Comparison of ENCODE assay signal across 7 mouse cellular contexts in genomic region chr17:74526806-74527653, GRCm38 (mm10). TPM values are rescaled to one million over a fixed set of nuclear protein-coding genes. Genes with fewer than 3 reads are reported as not detected.
A peak's percentile ranks its signal among the peaks of the same experiment; 100 is the strongest.
DNase-seq lines count a peak whose midpoint lies in the region; ATAC-seq and TF ChIP-seq lines count a peak whose summit lies in the region.

No protein-coding gene starts in this region.

- DNase-seq in spleen, adult 2 months (ENCODE audit: low read depth in 1 of 2, low spot score in 2 of 2): no peak
- DNase-seq in spleen, adult 12 weeks (ENCODE audit: low spot score): no peak
- DNase-seq in cerebellum, adult 11-12 months: peak; percentile 34
- peak; percentile 44 for DNase-seq in lung, postnatal 0 days (ENCODE audit: low spot score)
- peak; percentile 8 for DNase-seq in thymus, postnatal 25 days
- no peak for DNase-seq in adipocyte (ENCODE audit: low spot score)

- H3K36me3 ChIP-seq in spleen, adult 2 months (ENCODE audit: control insufficient read depth, insufficient read depth, low read length): no peaks in the 10 kb centered on the region
- no peaks in the 10 kb centered on the region for H3K36me3 ChIP-seq in heart, embryonic 14.5 days (ENCODE audit: control insufficient read depth, insufficient read depth, low read length)
- H3K36me3 ChIP-seq in lung, postnatal 0 days (ENCODE audit: insufficient read depth, low read length): no peaks in the 10 kb centered on the region

- 78% methylated on average over 9 of the region's 9 CpGs for WGBS in spleen, adult 2 months
- 86% methylated on average over 9 of the region's 9 CpGs for WGBS in heart, embryonic 14.5 days
- 80% methylated on average over 9 of the region's 9 CpGs for WGBS in lung, postnatal 0 days

- H3K4me2 ChIP-seq in heart, embryonic 14.5 days (ENCODE audit: low read length): peak overlapping the region; percentile 65
- peak overlapping the region; percentile 57 for H3K4me2 ChIP-seq in lung, postnatal 0 days (replicated peaks; ENCODE audit: low read depth, low read length)

- no peaks in the 10 kb centered on the region for H3K9me3 ChIP-seq in heart, embryonic 14.5 days (ENCODE audit: control insufficient read depth, low read length)
- no peaks in the 10 kb centered on the region for H3K9me3 ChIP-seq in lung, postnatal 0 days (ENCODE audit: low read length)

- H3K4me1 ChIP-seq in spleen, adult 2 months (ENCODE audit: control insufficient read depth, insufficient read depth, insufficient read length): peaks cover 5% of the 10 kb centered on the region
- peaks cover 0 to 25% of the 10 kb centered on the region in 2 experiments; a peak in 2 of 4 replicates for H3K4me1 ChIP-seq in heart, embryonic 14.5 days (ENCODE audit: control insufficient read depth in 2 of 2, insufficient read depth in 2 of 2, low read length in 2 of 2)
- peaks cover 9% of the 10 kb centered on the region; the same call in 1 of the 2 replicates for H3K4me1 ChIP-seq in lung, postnatal 0 days (ENCODE audit: insufficient read depth, low read depth, low read length)

- peak overlapping the region; percentile 91; the same call in 1 of the 2 replicates for H3K27ac ChIP-seq in spleen, adult 2 months (ENCODE audit: insufficient read depth, low read length)
- H3K27ac ChIP-seq in heart, embryonic 14.5 days (replicated peaks in 1 of 2; ENCODE audit: control insufficient read depth in 1 of 2, insufficient read depth in 1 of 2, low read depth in 2 of 2, low read length in 2 of 2): peak overlapping the region; percentile 98
- H3K27ac ChIP-seq in lung, postnatal 0 days (ENCODE audit: low read length): peak overlapping the region; percentile 95

- peak overlapping the region; percentile 75 for H3K4me3 ChIP-seq in spleen, adult 2 months (ENCODE audit: extremely low read depth, insufficient read depth, insufficient read length)
- peak overlapping the region in 1 of 2 experiments; percentile 43; a peak in 3 of 4 replicates for H3K4me3 ChIP-seq in heart, embryonic 14.5 days (ENCODE audit: control insufficient read depth in 1 of 2, insufficient read depth in 1 of 2, low read depth in 1 of 2, low read length in 2 of 2)
- peak overlapping the region; percentile 33 for H3K4me3 ChIP-seq in lung, postnatal 0 days (ENCODE audit: low read depth, low read length)

- TF ChIP-seq POLR2A in spleen, adult 2 months (IDR thresholded peaks at IDR 0.05; ENCODE audit: low read depth, low read length): no peak

- TF ChIP-seq EP300 in lung, postnatal 0 days (IDR thresholded peaks at IDR 0.05): no peak

- no peak for ATAC-seq in heart, embryonic 14.5 days (ENCODE audit: insufficient number of reproducible peaks, insufficient read depth, low FRiP score, low read depth)
- no peak for ATAC-seq in lung, postnatal 0 days

- H3K27me3 ChIP-seq in spleen, adult 2 months (ENCODE audit: control insufficient read depth, insufficient read depth, low read length): no peaks in the 10 kb centered on the region
- no peaks in the 10 kb centered on the region for H3K27me3 ChIP-seq in heart, embryonic 14.5 days (ENCODE audit: control insufficient read depth, insufficient read depth, low read length)
- H3K27me3 ChIP-seq in lung, postnatal 0 days (replicated peaks; ENCODE audit: insufficient read depth, low read length): no peaks in the 10 kb centered on the region

- no peak for TF ChIP-seq CTCF in spleen, adult 2 months (IDR thresholded peaks at IDR 0.05; ENCODE audit: extremely low read depth, insufficient read depth, insufficient read length, insufficient replicate concordance)
- TF ChIP-seq CTCF in lung, postnatal 0 days (IDR thresholded peaks at IDR 0.05): no peak

- peak overlapping the region; percentile 78 for H3K9ac ChIP-seq in heart, embryonic 14.5 days (ENCODE audit: low read length)
- H3K9ac ChIP-seq in lung, postnatal 0 days (replicated peaks; ENCODE audit: low read depth): peak overlapping the region; percentile 27

RNA-seq across cellular contexts. Expression of gene Birc6, which starts 1.1 kb away (rescaled TPM):
- 103 and 112 TPM in 2 replicates for polyA plus RNA-seq in spleen, adult 2 months (2012; rRNA removed)
- polyA plus RNA-seq in heart, embryonic 14.5 days (2014; fragmentation: Nextera tagmentation; extraction: Ambion mirVana): 75.3 and 76.6 TPM in 2 replicates
- polyA plus RNA-seq in lung, postnatal 0 days (2015; fragmentation: Nextera tagmentation; extraction: Ambion mirVana): 104 and 108 TPM in 2 replicates

RNA-seq across cellular contexts. Expression of gene Yipf4, which starts 37.7 kb away (rescaled TPM):
- polyA plus RNA-seq in spleen, adult 2 months (2012; rRNA removed): 35.8 and 119 TPM in 2 replicates
- 65.0 and 70.1 TPM in 2 replicates for polyA plus RNA-seq in heart, embryonic 14.5 days (2014; fragmentation: Nextera tagmentation; extraction: Ambion mirVana)
- 106 and 112 TPM in 2 replicates for polyA plus RNA-seq in lung, postnatal 0 days (2015; fragmentation: Nextera tagmentation; extraction: Ambion mirVana)

Comparison
In these comparisons a context has a peak if more than half of its experiments do, and no peak if none do; other contexts are left out.
1. DNase-seq: peak in cerebellum, adult 11-12 months (single experiment), lung, postnatal 0 days (single experiment) and thymus, postnatal 25 days (single experiment); none in spleen, adult 2 months (0 of 2), spleen, adult 12 weeks (single experiment) and adipocyte (single experiment).
2. Peak in every context shown above with its lines, with median percentiles within 50 percentile points of each other: H3K27ac ChIP-seq.